Mouse (Mus musculus): ENCODE results near the gene Asb10. TPM values are rescaled to one million over a fixed set of nuclear protein-coding genes. Genes with fewer than 3 reads are reported as not detected.

Gene Asb10
- polyA plus RNA-seq, 1 experiment from 2014 or later: 0.38 TPM

DNA sequence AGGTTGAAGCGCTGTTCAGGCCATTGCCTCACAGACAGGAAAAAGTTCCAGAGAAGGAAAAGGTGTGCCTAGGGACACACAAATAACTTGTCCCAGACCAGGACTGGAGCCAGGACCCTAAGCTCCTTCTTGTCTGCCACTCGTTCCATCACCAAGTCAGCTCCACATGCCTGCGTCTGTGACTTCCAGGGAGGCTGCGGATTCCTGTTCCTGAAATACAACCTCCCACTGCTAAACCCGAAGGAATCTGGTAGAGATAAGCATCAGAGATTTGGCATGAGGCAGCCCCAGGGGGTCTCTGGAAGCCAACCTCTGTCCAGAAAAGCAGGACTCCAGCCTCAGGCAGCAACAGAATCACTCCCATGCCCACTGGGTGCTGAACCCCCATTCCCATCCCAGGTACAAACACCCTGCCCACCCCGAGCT lies 379 bp upstream of the Asb10 start:
- no peak for DNase-seq (ENCODE audit: low spot score)
- WGBS: 45% methylated on average over 6 of the region's 6 CpGs
- Histone ChIP-seq H3K27ac (ENCODE audit: low read depth, low read length) (no peak overlapping the region), H3K9ac (ENCODE audit: low read length) (no peak overlapping the region), H3K27me3 (ENCODE audit: control insufficient read depth, insufficient read depth, low read length) (no peaks in the 10 kb centered on the region; the same call in 1 of the 2 replicates), H3K4me1 (ENCODE audit: control insufficient read depth, insufficient read depth, low read length) (no peaks in the 10 kb centered on the region), H3K9me3 (ENCODE audit: control insufficient read depth, low read length) (no peaks in the 10 kb centered on the region), H3K4me3 (ENCODE audit: low read depth, low read length) (no peak overlapping the region), H3K4me2 (ENCODE audit: low read depth) (0 out of 2 replicates have a peak overlapping the region, but pooled peaks have one; percentile 14), H3K36me3 (ENCODE audit: control insufficient read depth, insufficient read depth, low read length) (no peaks in the 10 kb centered on the region)
- no peak for ATAC-seq (ENCODE audit: insufficient read depth, low FRiP score, low TSS enrichment)

DNA sequence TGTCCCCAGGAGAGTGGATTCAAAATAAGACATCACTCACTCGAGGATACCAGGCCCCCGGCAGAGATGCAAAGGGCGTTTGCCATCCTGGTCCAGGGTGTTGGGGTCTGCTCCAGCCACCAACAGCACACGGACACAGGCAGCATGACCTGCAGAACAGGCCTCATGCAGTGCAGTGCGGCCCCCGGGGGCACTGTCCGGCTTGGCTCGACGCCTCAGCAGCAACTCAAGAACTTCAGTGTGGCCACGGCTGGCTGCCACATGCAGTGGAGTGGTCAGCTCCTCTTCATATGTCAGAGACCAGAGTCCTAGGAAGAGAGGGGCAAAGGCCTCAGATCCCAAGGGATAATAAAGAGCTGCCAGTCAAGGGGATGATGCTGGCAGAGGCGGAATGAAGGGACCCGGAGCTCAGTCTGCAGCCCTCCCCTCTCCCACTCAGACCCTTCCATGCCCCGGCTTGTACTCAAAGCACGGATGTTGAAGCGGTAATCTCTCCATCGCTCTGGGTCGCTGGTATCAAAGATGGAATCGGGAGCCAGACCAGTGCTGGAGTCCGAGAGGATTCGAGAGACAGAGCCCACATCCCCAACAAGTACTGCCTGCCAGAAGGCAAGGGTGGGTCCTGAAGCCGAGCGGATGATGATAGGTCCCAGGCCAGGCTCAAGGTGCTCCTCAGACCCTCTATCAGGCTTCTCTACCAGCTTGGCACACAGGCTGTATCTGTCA lies 1.0 kb downstream of the Asb10 start:
- Histone ChIP-seq H3K27ac (ENCODE audit: low read depth, low read length) (no peak overlapping the region), H3K4me2 (ENCODE audit: low read depth) (no peak overlapping the region), H3K9ac (ENCODE audit: low read length) (no peak overlapping the region), H3K9me3 (ENCODE audit: control insufficient read depth, low read length) (no peaks in the 10 kb centered on the region), H3K4me1 (ENCODE audit: control insufficient read depth, insufficient read depth, low read length) (no peaks in the 10 kb centered on the region), H3K27me3 (ENCODE audit: control insufficient read depth, insufficient read depth, low read length) (no peaks in the 10 kb centered on the region; the same call in 1 of the 2 replicates), H3K36me3 (ENCODE audit: control insufficient read depth, insufficient read depth, low read length) (no peaks in the 10 kb centered on the region), H3K4me3 (ENCODE audit: low read depth, low read length) (no peak overlapping the region)
- no peak for DNase-seq (ENCODE audit: low spot score)
- 85% methylated on average over 22 of the region's 22 CpGs for WGBS
- no peak for ATAC-seq (ENCODE audit: insufficient read depth, low FRiP score, low TSS enrichment)

DNA sequence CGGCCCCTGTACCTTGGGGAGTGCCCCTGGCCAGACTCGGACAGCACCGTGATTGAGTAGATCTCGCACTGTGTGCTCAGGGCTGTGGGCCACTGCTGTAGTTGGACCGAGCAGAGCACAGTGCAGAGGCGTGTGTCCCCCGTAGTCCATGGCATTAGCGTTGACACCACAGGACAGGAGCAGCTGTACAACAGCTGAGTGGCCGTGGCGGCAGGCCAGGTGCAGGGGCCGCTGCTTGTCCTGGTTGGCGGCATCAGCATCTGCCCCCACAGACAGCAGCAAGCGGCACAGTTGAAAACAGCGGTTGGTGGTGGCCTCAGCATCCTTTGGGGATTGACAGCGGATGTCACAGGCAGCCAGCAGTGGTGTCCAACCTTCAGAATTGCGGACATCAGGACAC lies 3.2 kb downstream of the Asb10 start:
- 70% methylated on average over 16 of the region's 16 CpGs for WGBS
- H3K4me2 ChIP-seq (ENCODE audit: low read depth): no peak overlapping the region
- no peak overlapping the region for H3K9ac ChIP-seq (ENCODE audit: low read length)
- DNase-seq (ENCODE audit: low spot score): no peak
- ATAC-seq (ENCODE audit: insufficient read depth, low FRiP score, low TSS enrichment): no peak
- H3K4me1 ChIP-seq (ENCODE audit: control insufficient read depth, insufficient read depth, low read length): no peaks in the 10 kb centered on the region
- no peaks in the 10 kb centered on the region for H3K36me3 ChIP-seq (ENCODE audit: control insufficient read depth, insufficient read depth, low read length)
- no peak overlapping the region for H3K4me3 ChIP-seq (ENCODE audit: low read depth, low read length)
- no peaks in the 10 kb centered on the region for H3K9me3 ChIP-seq (ENCODE audit: control insufficient read depth, low read length)
- no peaks in the 10 kb centered on the region; the same call in 1 of the 2 replicates for H3K27me3 ChIP-seq (ENCODE audit: control insufficient read depth, insufficient read depth, low read length)
- H3K27ac ChIP-seq (ENCODE audit: low read depth, low read length): no peak overlapping the region

DNA sequence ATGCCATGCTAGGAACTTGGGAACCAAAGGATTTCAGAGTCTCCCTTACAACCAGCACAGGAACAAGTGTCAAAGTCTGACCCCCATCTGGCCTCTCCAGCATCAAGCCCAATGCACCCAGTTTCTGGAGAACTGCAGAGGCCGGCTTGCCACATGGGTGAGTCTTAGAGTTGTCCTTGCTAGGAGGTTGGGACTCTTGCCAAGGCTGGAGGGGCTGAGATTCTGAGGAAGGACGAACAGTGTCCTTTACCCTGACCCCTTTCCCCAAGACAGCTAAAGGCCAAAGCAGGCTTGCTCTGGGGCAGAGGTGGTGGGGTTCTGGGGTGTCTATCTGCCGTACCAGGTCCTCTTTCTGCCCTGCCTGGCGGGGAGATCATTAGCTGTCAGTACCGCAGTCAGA lies 4.3 kb downstream of the Asb10 start:
- DNase-seq (ENCODE audit: low spot score): no peak
- H3K27me3 ChIP-seq (ENCODE audit: control insufficient read depth, insufficient read depth, low read length): no peaks in the 10 kb centered on the region; the same call in 1 of the 2 replicates
- ATAC-seq (ENCODE audit: insufficient read depth, low FRiP score, low TSS enrichment): no peak
- no peaks in the 10 kb centered on the region for H3K9me3 ChIP-seq (ENCODE audit: control insufficient read depth, low read length)
- no peak overlapping the region for H3K4me2 ChIP-seq (ENCODE audit: low read depth)
- no peak overlapping the region for H3K9ac ChIP-seq (ENCODE audit: low read length)
- no peaks in the 10 kb centered on the region for H3K4me1 ChIP-seq (ENCODE audit: control insufficient read depth, insufficient read depth, low read length)
- 78% methylated on average over 5 of the region's 5 CpGs for WGBS
- H3K36me3 ChIP-seq (ENCODE audit: control insufficient read depth, insufficient read depth, low read length): no peaks in the 10 kb centered on the region
- H3K4me3 ChIP-seq (ENCODE audit: low read depth, low read length): no peak overlapping the region
- no peak overlapping the region for H3K27ac ChIP-seq (ENCODE audit: low read depth, low read length)

DNA sequence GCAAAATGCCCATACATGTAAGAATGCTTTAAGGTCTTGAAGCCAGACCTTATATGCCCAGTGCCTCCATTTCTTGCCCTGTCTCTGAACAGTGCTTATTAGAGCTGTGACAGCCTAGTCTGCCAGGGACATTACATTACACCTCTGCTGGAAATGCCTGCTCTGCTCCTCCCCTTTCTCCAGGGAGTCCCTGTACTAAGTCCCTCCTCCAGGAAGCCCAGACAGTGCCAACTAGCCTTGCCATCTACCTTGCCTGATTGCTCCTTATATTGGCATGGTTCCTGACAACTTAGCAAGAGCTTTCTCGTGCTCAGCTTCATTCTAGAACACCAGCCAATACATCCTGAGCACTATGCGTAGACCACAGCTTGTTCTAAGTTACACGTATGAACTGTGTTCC lies 5.0 kb downstream of the Asb10 start:
- H3K9me3 ChIP-seq (ENCODE audit: control insufficient read depth, low read length): no peaks in the 10 kb centered on the region
- H3K4me2 ChIP-seq (ENCODE audit: low read depth): no peak overlapping the region
- no peaks in the 10 kb centered on the region for H3K4me1 ChIP-seq (ENCODE audit: control insufficient read depth, insufficient read depth, low read length)
- H3K9ac ChIP-seq (ENCODE audit: low read length): no peak overlapping the region
- WGBS: 86% methylated on average over 3 of the region's 3 CpGs
- no peaks in the 10 kb centered on the region; the same call in 1 of the 2 replicates for H3K27me3 ChIP-seq (ENCODE audit: control insufficient read depth, insufficient read depth, low read length)
- no peak overlapping the region for H3K27ac ChIP-seq (ENCODE audit: low read depth, low read length)
- no peak for DNase-seq (ENCODE audit: low spot score)
- H3K4me3 ChIP-seq (ENCODE audit: low read depth, low read length): no peak overlapping the region
- ATAC-seq (ENCODE audit: insufficient read depth, low FRiP score, low TSS enrichment): no peak
- no peaks in the 10 kb centered on the region for H3K36me3 ChIP-seq (ENCODE audit: control insufficient read depth, insufficient read depth, low read length)

DNA sequence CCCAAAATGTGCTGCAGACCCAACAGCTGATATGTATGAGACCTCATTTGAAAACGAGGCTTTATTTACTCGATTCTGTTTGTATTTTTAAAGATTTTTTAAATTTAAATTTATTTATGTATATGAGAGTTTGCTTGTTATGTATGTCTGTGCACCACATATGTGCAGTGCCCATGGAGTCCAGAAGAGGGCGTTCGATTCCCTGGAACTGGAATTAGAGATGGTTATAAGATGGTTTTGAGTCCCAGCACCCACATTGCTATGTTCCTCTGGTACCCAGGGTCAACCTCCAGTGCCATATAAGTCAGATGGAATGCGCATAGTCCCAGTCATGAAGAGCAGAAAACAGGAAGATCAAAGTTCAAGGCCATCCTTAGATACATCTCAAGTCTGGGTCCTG lies 6.5 kb downstream of the Asb10 start:
- DNase-seq (ENCODE audit: low spot score) (no peak), ATAC-seq (ENCODE audit: insufficient read depth, low FRiP score, low TSS enrichment) (no peak)
- Histone ChIP-seq H3K4me1 (ENCODE audit: control insufficient read depth, insufficient read depth, low read length) (no peaks in the 10 kb centered on the region), H3K27ac (ENCODE audit: low read depth, low read length) (no peak overlapping the region), H3K36me3 (ENCODE audit: control insufficient read depth, insufficient read depth, low read length) (no peaks in the 10 kb centered on the region), H3K27me3 (ENCODE audit: control insufficient read depth, insufficient read depth, low read length) (no peaks in the 10 kb centered on the region; the same call in none of the 2 replicates), H3K4me3 (ENCODE audit: low read depth, low read length) (no peak overlapping the region), H3K9me3 (ENCODE audit: control insufficient read depth, low read length) (no peaks in the 10 kb centered on the region), H3K9ac (ENCODE audit: low read length) (no peak overlapping the region), H3K4me2 (ENCODE audit: low read depth) (no peak overlapping the region)
- WGBS: 57% methylated on average over 5 of the region's 5 CpGs

DNA sequence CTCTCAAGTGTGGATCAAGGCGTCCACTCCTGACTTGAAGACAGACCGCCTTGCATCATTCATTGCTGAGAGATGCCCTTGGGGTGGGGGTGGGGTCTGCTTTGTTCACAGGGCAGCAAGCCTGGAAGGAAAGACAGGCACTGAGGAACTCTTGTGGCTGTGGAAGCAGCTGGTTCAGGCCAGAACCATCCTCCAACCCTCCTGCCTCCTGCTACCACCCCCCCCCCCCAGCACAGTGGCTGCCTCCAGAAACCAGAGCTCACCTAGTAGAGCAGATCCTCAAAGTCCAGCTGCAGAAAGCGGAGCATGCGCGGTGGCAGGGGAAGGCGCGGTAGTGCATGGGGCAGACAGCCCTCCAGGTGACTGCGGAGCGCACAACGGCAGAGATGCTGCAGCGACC lies 7.4 kb downstream of the Asb10 start:
- no peaks in the 10 kb centered on the region for H3K4me1 ChIP-seq (ENCODE audit: control insufficient read depth, insufficient read depth, low read length)
- DNase-seq (ENCODE audit: low spot score) (no peak), ATAC-seq (ENCODE audit: insufficient read depth, low FRiP score, low TSS enrichment) (no peak)
- H3K4me2 ChIP-seq (ENCODE audit: low read depth): no peak overlapping the region
- H3K9me3 ChIP-seq (ENCODE audit: control insufficient read depth, low read length): no peaks in the 10 kb centered on the region
- no peak overlapping the region for H3K4me3 ChIP-seq (ENCODE audit: low read depth, low read length)
- H3K27ac ChIP-seq (ENCODE audit: low read depth, low read length): no peak overlapping the region
- no peaks in the 10 kb centered on the region for H3K36me3 ChIP-seq (ENCODE audit: control insufficient read depth, insufficient read depth, low read length)
- WGBS: 53% methylated on average over 11 of the region's 11 CpGs
- no peak overlapping the region for H3K9ac ChIP-seq (ENCODE audit: low read length)
- H3K27me3 ChIP-seq (ENCODE audit: control insufficient read depth, insufficient read depth, low read length): peaks cover 8% of the 10 kb centered on the region

DNA sequence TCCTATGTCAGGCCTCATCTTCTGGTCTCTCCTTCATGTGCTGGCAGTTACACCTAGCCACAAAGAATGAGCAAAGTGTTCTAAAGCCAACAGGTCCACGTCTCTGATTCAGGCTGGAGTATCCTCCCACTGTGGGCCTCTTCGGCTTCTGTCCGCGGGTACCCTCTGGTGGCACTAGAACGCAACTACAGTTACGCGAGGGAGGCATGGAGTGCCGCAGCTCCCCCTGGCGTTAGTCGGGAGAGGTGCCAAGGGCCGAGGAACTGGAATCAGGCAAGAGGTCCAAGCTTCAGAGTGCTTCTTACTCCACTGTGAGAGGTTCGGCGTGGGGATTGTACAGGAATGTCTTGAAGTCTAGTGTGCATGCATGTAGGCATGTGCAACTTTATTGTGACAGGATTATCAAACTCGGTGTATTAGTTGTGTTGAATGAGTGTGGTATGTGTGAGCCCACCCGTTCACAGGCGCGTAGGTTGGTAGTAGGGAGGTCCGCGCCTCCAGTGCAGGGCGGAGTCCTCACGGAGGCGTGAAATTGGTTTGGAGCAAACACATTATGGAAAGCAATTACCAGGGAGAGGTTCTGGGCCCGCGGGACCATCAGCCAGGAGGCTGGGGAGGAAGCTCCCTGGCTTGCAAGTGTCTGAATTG lies 10.6 kb downstream of the Asb10 start:
- peaks cover 29% of the 10 kb centered on the region for H3K27me3 ChIP-seq (ENCODE audit: control insufficient read depth, insufficient read depth, low read length)
- H3K4me2 ChIP-seq (ENCODE audit: low read depth): no peak overlapping the region
- H3K36me3 ChIP-seq (ENCODE audit: control insufficient read depth, insufficient read depth, low read length): no peaks in the 10 kb centered on the region
- H3K9me3 ChIP-seq (ENCODE audit: control insufficient read depth, low read length): no peaks in the 10 kb centered on the region
- no peak overlapping the region for H3K27ac ChIP-seq (ENCODE audit: low read depth, low read length)
- ATAC-seq (ENCODE audit: insufficient read depth, low FRiP score, low TSS enrichment): peak; percentile 32
- DNase-seq (ENCODE audit: low spot score): peak; percentile 90
- no peak overlapping the region for H3K9ac ChIP-seq (ENCODE audit: low read length)
- WGBS: 16% methylated on average over 24 of the region's 24 CpGs
- peaks cover 8% of the 10 kb centered on the region for H3K4me1 ChIP-seq (ENCODE audit: control insufficient read depth, insufficient read depth, low read length)
- no peak overlapping the region for H3K4me3 ChIP-seq (ENCODE audit: low read depth, low read length)

DNA sequence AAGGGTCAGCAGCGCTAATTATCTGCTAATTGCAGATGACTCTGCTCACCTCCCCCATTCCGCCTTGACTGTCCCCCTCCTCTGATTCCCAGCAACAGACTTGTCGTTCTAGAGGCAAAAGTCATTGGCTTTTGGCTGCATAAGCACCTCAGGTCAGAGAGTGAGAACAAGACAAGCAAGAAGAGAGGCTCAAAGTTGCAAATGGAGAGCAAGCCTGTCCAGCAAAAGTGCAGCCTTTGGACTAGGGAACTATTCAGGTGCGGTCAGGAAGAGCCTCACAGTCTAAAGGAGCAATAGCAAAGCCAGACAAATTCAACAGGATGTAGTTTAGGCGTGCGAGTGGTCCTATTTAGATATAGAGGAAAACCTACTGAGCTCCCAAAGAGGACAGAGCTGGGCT lies 13.0 kb downstream of the Asb10 start:
- Histone ChIP-seq H3K4me1 (ENCODE audit: control insufficient read depth, insufficient read depth, low read length) (peaks cover 8% of the 10 kb centered on the region), H3K9me3 (ENCODE audit: control insufficient read depth, low read length) (no peaks in the 10 kb centered on the region), H3K27ac (ENCODE audit: low read depth, low read length) (no peak overlapping the region), H3K4me2 (ENCODE audit: low read depth) (no peak overlapping the region), H3K9ac (ENCODE audit: low read length) (no peak overlapping the region), H3K4me3 (ENCODE audit: low read depth, low read length) (no peak overlapping the region), H3K27me3 (ENCODE audit: control insufficient read depth, insufficient read depth, low read length) (peaks cover 47% of the 10 kb centered on the region), H3K36me3 (ENCODE audit: control insufficient read depth, insufficient read depth, low read length) (no peaks in the 10 kb centered on the region)
- ATAC-seq (ENCODE audit: insufficient read depth, low FRiP score, low TSS enrichment): no peak
- WGBS: 10% methylated on average over 6 of the region's 6 CpGs
- DNase-seq (ENCODE audit: low spot score): peak; percentile 38
